Mouse (Mus musculus): ENCODE results near the gene Uba5.

DNA sequence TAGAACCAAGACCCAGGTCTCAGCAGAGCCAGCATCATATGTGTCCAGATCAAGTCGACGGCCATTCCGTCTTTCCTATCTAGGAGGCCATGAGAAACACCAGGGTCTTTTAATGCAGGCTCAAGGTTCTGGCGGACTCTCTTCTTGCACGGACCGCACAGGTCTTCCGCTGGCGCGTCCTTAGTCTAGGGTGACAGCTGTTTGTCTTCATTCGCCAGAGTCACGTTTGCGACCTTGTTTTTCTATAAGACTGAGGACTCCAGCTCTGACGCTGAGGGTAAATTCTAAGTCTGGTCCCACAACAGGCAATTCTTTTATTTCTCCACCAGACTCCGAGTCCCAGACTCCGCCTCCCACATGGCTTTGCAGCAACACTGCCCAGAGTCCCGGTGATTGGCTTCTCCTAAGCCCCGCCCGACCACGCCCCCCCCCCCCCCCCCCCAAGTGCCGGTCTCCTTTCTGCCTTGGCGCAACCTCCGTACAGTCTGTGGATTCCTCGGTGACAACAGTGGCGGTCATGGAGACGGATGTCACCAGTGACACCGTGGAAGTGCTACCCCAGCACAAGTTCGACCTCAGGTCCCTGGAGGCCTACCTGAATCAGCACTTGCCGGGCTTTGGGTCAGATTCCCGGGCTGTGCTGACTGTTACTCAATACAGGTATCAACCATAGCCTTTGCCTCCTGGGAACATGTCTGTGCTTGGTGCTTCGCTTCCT is 469 bp upstream of the Uba5 start, which contains the start of gene Acad11:
- TF ChIP-seq POLR2A (IDR thresholded peaks at IDR 0.05; ENCODE audit: extremely low read depth, insufficient read depth, low read length) = peak; percentile 92
- no peak for TF ChIP-seq CTCF (IDR thresholded peaks at IDR 0.05; ENCODE audit: extremely low read depth, insufficient read depth, low read length)
